Mouse (Mus musculus) heart, adult 8-10 months (tissue): ENCODE measurements around the gene Plbd1. TPM values are rescaled to one million over a fixed set of nuclear protein-coding genes. Genes with fewer than 3 reads are reported as not detected.

Source experiments
- DNase-seq: peaks from one replicate; pipeline ENCODE4 v3.0.0; 2022; ENCODE audit warnings: low spot score
- total RNA-seq, 4 experiments: library from RNA; stranded (reverse); gene quantifications; 2 replicates each; pipeline ENCODE4 v1.2.4; 2022

The Plbd1 gene
- 10 to 100 TPM; 48.8 to 54.9 (median 52.8) TPM for total RNA-seq

GRCm38 (mm10) chr6:136661706-136662016 lies at the start of gene Plbd1:
Gene Plbd1, minus strand, starts transcription at chr6:136661928.
- peak; percentile 48 for DNase-seq

GRCm38 (mm10) chr6:136710408-136710807 lies 48.7 kb upstream of the Plbd1 start:
- DNase-seq: no peak

- DNase-seq: no peak
Measured at GRCm38 (mm10) chr6:136708597-136708996, 46.9 kb upstream of the Plbd1 start.

- DNase-seq: no peak
Measured at GRCm38 (mm10) chr6:136701878-136702277, 40.1 kb upstream of the Plbd1 start.

GRCm38 (mm10) chr6:136701185-136701584 lies 39.5 kb upstream of the Plbd1 start:
- DNase-seq: no peak

- DNase-seq: no peak
Measured at GRCm38 (mm10) chr6:136691314-136691713, 29.6 kb upstream of the Plbd1 start.

- DNase-seq: no peak
Measured at GRCm38 (mm10) chr6:136690527-136690926, 28.8 kb upstream of the Plbd1 start.

GRCm38 (mm10) chr6:136689790-136690413 lies 28.2 kb upstream of the Plbd1 start:
- peak; percentile 19 for DNase-seq

- DNase-seq: no peak
Measured at GRCm38 (mm10) chr6:136685433-136685832, 23.7 kb upstream of the Plbd1 start.

- peak; percentile 16 for DNase-seq
Measured at GRCm38 (mm10) chr6:136683410-136684334, 21.9 kb upstream of the Plbd1 start.

- DNase-seq: peak; percentile 3
Measured at GRCm38 (mm10) chr6:136679381-136679780, 17.7 kb upstream of the Plbd1 start.

- no peak for DNase-seq
Measured at GRCm38 (mm10) chr6:136674935-136675334, 13.2 kb upstream of the Plbd1 start.

GRCm38 (mm10) chr6:136672467-136672866 lies 10.7 kb upstream of the Plbd1 start:
- DNase-seq: peak; percentile 78

GRCm38 (mm10) chr6:136669274-136669673 lies 7.5 kb upstream of the Plbd1 start:
- DNase-seq: no peak

GRCm38 (mm10) chr6:136668266-136668986 lies 6.7 kb upstream of the Plbd1 start:
- no peak for DNase-seq

GRCm38 (mm10) chr6:136662063-136662462 lies 335 bp upstream of the Plbd1 start:
- DNase-seq: no peak

GRCm38 (mm10) chr6:136660831-136661705 lies 660 bp downstream of the Plbd1 start:
- no peak for DNase-seq

- no peak for DNase-seq
Measured at GRCm38 (mm10) chr6:136659226-136659625, 2.5 kb downstream of the Plbd1 start.

- no peak for DNase-seq
Measured at GRCm38 (mm10) chr6:136658303-136658702, 3.4 kb downstream of the Plbd1 start.

- no peak for DNase-seq
Measured at GRCm38 (mm10) chr6:136655786-136656185, 5.9 kb downstream of the Plbd1 start.

GRCm38 (mm10) chr6:136654470-136654869 lies 7.3 kb downstream of the Plbd1 start:
- DNase-seq: no peak
